Mouse (Mus musculus) ES-Bruce4 (cell line): ENCODE results near the gene Hbq1a. TPM values are rescaled to one million over a fixed set of nuclear protein-coding genes. Genes with fewer than 3 reads are reported as not detected.
A peak's percentile ranks its signal among the peaks of the same experiment; 100 is the strongest.

Experiments used
- H3K27ac ChIP-seq: 2 replicates; pipeline ENCODE4 v1.5.1; 2012; ENCODE audit warnings: low read length, inconsistent platforms; ENCODE audit not compliant: insufficient read depth
- H3K27me3 ChIP-seq: 2 replicates; pipeline ENCODE4 v1.6.1; 2012; ENCODE audit warnings: mild to moderate bottlenecking, low read length, inconsistent platforms; ENCODE audit not compliant: control insufficient read depth, poor library complexity, insufficient read depth, severe bottlenecking
- H3K36me3 ChIP-seq: 2 replicates; pipeline ENCODE4 v1.6.1; 2012; ENCODE audit warnings: inconsistent platforms, mild to moderate bottlenecking, low read length, moderate library complexity; ENCODE audit not compliant: control insufficient read depth, poor library complexity, insufficient read depth, severe bottlenecking
- H3K4me1 ChIP-seq: one replicate; pipeline ENCODE4 v1.8.1; 2011; ENCODE audit warnings: low read length; ENCODE audit not compliant: control insufficient read depth, insufficient read depth
- H3K4me3 ChIP-seq: 2 replicates; pipeline ENCODE4 v1.5.1; 2011; ENCODE audit warnings: low read depth, mild to moderate bottlenecking, low read length
- H3K9ac ChIP-seq: 2 replicates; pipeline ENCODE4 v1.6.1; 2012; ENCODE audit warnings: low read depth, mild to moderate bottlenecking, inconsistent platforms; ENCODE audit not compliant: poor library complexity, severe bottlenecking
- H3K9me3 ChIP-seq: replicated peaks from 2 replicates; pipeline ENCODE4 v1.6.1; 2012; ENCODE audit warnings: mild to moderate bottlenecking, low read length, inconsistent platforms; ENCODE audit not compliant: control insufficient read depth, poor library complexity, insufficient read depth, severe bottlenecking
- CTCF ChIP-seq: IDR thresholded peaks from one replicate; pipeline ENCODE4 v1.8.1; 2011; ENCODE audit warnings: low read depth, low read length
- EP300 ChIP-seq: IDR thresholded peaks from 2 replicates; pipeline ENCODE4 v1.6.1; 2011; ENCODE audit warnings: low read depth, low read length; ENCODE audit not compliant: insufficient read depth
- POLR2A ChIP-seq: IDR thresholded peaks from one replicate; pipeline ENCODE4 v1.8.1; 2011; ENCODE audit warnings: low read length; ENCODE audit not compliant: insufficient read depth
- polyA plus RNA-seq: library from polyadenylated mRNA; stranded (reverse); fragments of >200 nt; gene quantifications from 2 replicates; pipeline ENCODE4 v1.2.4, GENCODE M21; 2011; ENCODE audit warnings: low read depth; ENCODE audit not compliant: missing spikeins, insufficient read depth, insufficient read length

The Hbq1a gene
- polyA plus RNA-seq, 1 experiment: not detected

DNA sequence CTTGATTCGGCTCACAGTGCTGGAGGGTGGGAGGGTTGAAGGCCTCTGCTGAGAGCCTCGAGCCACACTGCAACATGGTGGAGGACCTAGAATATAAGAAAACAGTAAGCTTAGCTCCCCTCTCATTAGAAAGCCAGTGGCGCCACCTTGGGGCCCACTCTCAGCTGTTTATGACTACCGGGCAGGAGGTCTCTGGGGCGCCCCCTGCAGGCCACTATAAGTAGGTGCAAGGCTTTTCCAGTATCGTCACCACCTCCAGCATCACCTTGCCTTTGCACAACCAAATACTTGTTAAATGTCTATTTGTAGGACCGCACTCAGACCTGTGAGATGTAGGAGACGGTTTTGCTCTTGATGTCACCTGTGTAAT is 21.3 kb downstream of the Hbq1a start:
- H3K4me3 ChIP-seq: no peak overlapping the region
- H3K9me3 ChIP-seq: no peaks in the 10 kb centered on the region

DNA sequence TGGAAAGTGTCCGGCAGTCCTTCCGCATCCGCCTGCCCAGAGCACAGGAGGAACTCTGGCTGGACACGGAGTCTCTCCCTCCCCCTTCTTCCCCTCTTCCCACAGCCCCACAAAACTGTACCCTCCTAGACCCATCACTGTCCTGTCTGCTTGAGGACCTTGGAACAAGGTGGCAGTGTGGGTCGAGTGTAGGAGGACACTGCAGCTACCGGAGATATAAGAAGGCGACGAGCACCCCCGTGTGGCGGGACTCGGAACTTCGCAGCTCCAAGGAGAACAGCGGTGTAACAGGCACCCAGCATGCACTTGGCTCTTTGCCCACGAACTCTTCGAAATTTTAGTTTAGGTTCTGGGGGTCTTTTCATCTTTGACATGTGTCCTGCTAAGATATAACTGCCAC is 24.7 kb downstream of the Hbq1a start:
- no peaks in the 10 kb centered on the region for H3K9me3 ChIP-seq
- no peaks in the 10 kb centered on the region for H3K4me1 ChIP-seq
- H3K36me3 ChIP-seq: no peaks in the 10 kb centered on the region
- H3K27ac ChIP-seq: no peak overlapping the region
- TF ChIP-seq CTCF (peak; percentile 88), EP300 (no peak)
- no peak overlapping the region for H3K9ac ChIP-seq
- no peak overlapping the region for H3K4me3 ChIP-seq
- H3K27me3 ChIP-seq: no peaks in the 10 kb centered on the region

More for the DNA sequence above, 21.3 kb downstream of the Hbq1a start:
- Histone ChIP-seq H3K36me3 (no peaks in the 10 kb centered on the region), H3K27me3 (no peaks in the 10 kb centered on the region), H3K9ac (no peak overlapping the region), H3K4me1 (no peaks in the 10 kb centered on the region), H3K27ac (no peak overlapping the region)
- TF ChIP-seq EP300 (no peak), POLR2A (no peak), CTCF (peak; percentile 99)

DNA sequence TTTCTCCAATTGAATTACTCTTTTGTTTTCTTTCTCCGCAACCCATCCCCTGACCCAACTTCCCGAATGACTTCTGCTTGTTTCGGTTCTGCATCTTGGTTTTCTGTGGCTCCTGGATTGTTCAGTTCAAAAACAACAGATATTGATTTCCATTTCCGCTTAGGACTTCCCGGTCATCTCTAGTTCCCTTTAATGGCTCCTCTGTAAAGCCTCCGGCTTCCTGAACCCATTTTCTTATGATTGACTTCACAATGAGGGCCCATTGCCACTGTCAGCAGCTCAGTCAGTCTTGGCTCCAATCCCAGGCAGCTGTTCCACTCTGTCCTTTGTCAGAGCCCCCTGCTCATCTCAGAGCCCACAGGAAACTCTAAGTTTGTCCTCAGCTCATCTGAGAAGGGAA is 31.2 kb downstream of the Hbq1a start:
- Histone ChIP-seq H3K27ac (no peak overlapping the region), H3K9ac (no peak overlapping the region), H3K36me3 (no peaks in the 10 kb centered on the region), H3K4me1 (no peaks in the 10 kb centered on the region), H3K27me3 (no peaks in the 10 kb centered on the region; the same call in 1 of the 2 replicates), H3K9me3 (no peaks in the 10 kb centered on the region), H3K4me3 (no peak overlapping the region)
- TF ChIP-seq POLR2A (no peak), CTCF (no peak), EP300 (no peak)

DNA sequence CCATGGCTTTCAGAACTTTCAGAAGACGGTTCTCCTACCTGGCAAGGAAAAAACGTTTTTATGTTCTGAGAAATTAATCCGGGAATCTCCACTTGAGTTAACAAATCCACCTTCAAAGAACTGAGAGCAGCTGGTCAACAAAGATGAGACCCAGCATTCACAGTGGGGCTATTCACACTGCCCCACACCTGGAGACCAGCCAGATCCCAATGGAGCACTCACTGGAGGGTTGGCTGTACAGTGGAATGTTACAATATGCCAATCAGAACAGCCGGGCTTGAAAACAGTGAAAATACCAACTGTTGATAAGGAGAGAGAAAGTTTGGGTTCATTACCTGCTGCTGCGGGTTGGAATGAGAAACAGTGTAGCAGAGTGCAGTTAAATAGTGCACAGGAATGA is 32.0 kb downstream of the Hbq1a start:
- Histone ChIP-seq H3K36me3 (no peaks in the 10 kb centered on the region), H3K9ac (no peak overlapping the region), H3K27me3 (no peaks in the 10 kb centered on the region; the same call in 1 of the 2 replicates), H3K27ac (no peak overlapping the region), H3K4me3 (no peak overlapping the region), H3K4me1 (no peaks in the 10 kb centered on the region), H3K9me3 (no peaks in the 10 kb centered on the region)
- TF ChIP-seq EP300 (no peak), POLR2A (no peak), CTCF (no peak)

DNA sequence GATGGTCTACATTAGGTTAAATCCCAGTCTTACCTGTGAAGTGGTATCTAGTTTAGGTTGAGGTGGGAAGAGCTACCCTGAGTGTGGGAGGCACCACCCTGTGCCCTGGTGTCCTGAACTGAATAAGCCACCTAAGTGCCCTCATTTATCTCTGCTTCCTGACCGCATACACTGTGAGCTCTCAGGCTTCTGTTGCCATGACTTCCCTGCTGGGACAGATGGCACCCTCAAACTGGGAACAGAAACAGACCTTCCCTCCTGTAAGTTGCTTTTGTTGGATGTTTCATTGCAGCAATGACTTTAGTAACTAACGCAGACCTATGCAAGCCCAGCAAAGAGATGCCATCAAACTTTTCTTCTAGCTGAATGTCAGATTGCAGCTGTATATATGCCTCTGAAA is 33.4 kb downstream of the Hbq1a start:
- no peaks in the 10 kb centered on the region for H3K36me3 ChIP-seq
- no peaks in the 10 kb centered on the region for H3K4me1 ChIP-seq
- H3K9ac ChIP-seq: no peak overlapping the region
- TF ChIP-seq POLR2A (no peak), EP300 (no peak)
- no peak overlapping the region for H3K27ac ChIP-seq
- H3K4me3 ChIP-seq: no peak overlapping the region
- no peaks in the 10 kb centered on the region; the same call in 1 of the 2 replicates for H3K27me3 ChIP-seq
- H3K9me3 ChIP-seq: no peaks in the 10 kb centered on the region

DNA sequence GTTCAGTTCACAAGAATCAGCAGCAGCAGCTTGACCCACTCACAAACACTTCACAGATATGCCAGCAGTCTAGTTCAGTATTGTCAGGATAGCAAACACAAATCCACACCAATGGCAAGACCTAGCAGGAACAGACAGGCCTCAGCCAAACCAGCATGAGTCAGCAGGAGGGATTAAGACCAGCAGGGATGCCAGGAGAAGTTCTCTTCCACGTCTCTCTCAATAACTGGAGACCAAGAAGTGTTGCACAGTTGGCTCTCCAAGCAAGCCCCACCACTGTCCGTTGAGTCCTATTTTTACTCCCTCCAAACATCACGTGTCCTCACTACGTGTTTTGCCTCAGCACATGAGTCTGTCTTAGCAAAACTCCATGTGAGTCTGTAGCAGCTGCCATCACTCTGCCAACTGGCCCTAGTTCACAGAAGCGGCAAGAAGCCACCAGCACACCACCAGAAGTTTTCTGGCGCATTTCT is 36.6 kb downstream of the Hbq1a start:
- TF ChIP-seq EP300 (no peak), POLR2A (no peak), CTCF (no peak)
- no peak overlapping the region for H3K4me3 ChIP-seq

More for the DNA sequence above, 36.6 kb downstream of the Hbq1a start:
- Histone ChIP-seq H3K36me3 (no peaks in the 10 kb centered on the region), H3K27me3 (no peaks in the 10 kb centered on the region), H3K9ac (no peak overlapping the region), H3K9me3 (no peaks in the 10 kb centered on the region), H3K27ac (no peak overlapping the region), H3K4me1 (no peaks in the 10 kb centered on the region)
